Mouse (Mus musculus): ENCODE data around the gene Isyna1. TPM values are rescaled to one million over a fixed set of nuclear protein-coding genes. Genes with fewer than 3 reads are reported as not detected.

Isyna1 gene
- 127 and 133 TPM in 2 replicates for polyA plus RNA-seq (2015; fragmentation: Nextera tagmentation; extraction: Ambion mirVana)

- peak within 1 kb of the TSS; percentile 52 for H3K9ac ChIP-seq
- no peaks in the 10 kb centered on the region for H3K9me3 ChIP-seq
- H3K4me1 ChIP-seq, result peaks cover 46% of the 10 kb centered on the region
- H3K4me2 ChIP-seq, result peak within 1 kb of the TSS; percentile 99
- peak within 1 kb of the TSS; percentile 65 for H3K4me3 ChIP-seq (replicated peaks)
- no peaks in the 10 kb centered on the region for H3K27me3 ChIP-seq (replicated peaks)
- H3K27ac ChIP-seq, result peak within 1 kb of the TSS; percentile 81
- 0% methylated on average over 39 of the region's 40 CpGs for WGBS
- H3K36me3 ChIP-seq, result peaks cover 17% of the 10 kb centered on the region
- peak; percentile 89 for ATAC-seq (ENCODE audit: insufficient read depth, low FRiP score, low read depth)
Measured at GRCm38 (mm10) chr8:70593961-70594609, at the start of gene Isyna1. TSS of gene Isyna1 (plus strand) at chr8:70594373.

GRCm38 (mm10) chr8:70546412-70546811 lies 47.8 kb upstream of the Isyna1 start:
- Histone ChIP-seq H3K36me3 (no peaks in the 10 kb centered on the region), H3K4me3 (replicated peaks) (no peak overlapping the region), H3K9me3 (no peaks in the 10 kb centered on the region), H3K27ac (no peak overlapping the region), H3K9ac (no peak overlapping the region), H3K4me1 (0 out of 2 replicates have a peak, but pooled peaks cover 8% of the 10 kb centered on the region), H3K4me2 (no peak overlapping the region), H3K27me3 (replicated peaks) (no peaks in the 10 kb centered on the region)
- 82% methylated on average over 4 of the region's 4 CpGs for WGBS
- ATAC-seq (ENCODE audit: insufficient read depth, low FRiP score, low read depth), result no peak

- Histone ChIP-seq H3K4me1 (peaks cover 16% of the 10 kb centered on the region; the same call in 1 of the 2 replicates), H3K27ac (no peak overlapping the region), H3K9ac (no peak overlapping the region), H3K9me3 (no peaks in the 10 kb centered on the region), H3K27me3 (replicated peaks) (no peaks in the 10 kb centered on the region), H3K36me3 (no peaks in the 10 kb centered on the region), H3K4me3 (replicated peaks) (no peak overlapping the region), H3K4me2 (no peak overlapping the region)
- no peak for ATAC-seq (ENCODE audit: insufficient read depth, low FRiP score, low read depth)
- 80% methylated on average over 6 of the region's 6 CpGs for WGBS
Measured at GRCm38 (mm10) chr8:70547762-70548161, 46.4 kb upstream of the Isyna1 start.

- H3K4me2 ChIP-seq, result no peak overlapping the region
- H3K4me3 ChIP-seq (replicated peaks), result no peak overlapping the region
- H3K27me3 ChIP-seq (replicated peaks), result no peaks in the 10 kb centered on the region
- no peak for ATAC-seq (ENCODE audit: insufficient read depth, low FRiP score, low read depth)
- H3K4me1 ChIP-seq, result peaks cover 27% of the 10 kb centered on the region
- WGBS, result 90% methylated on average over 10 of the region's 10 CpGs
- H3K36me3 ChIP-seq, result no peaks in the 10 kb centered on the region
- no peak overlapping the region for H3K9ac ChIP-seq
- H3K9me3 ChIP-seq, result no peaks in the 10 kb centered on the region
- no peak overlapping the region for H3K27ac ChIP-seq
Measured at GRCm38 (mm10) chr8:70549412-70550184, 44.6 kb upstream of the Isyna1 start.

- WGBS, result 47% methylated on average over 3 of the region's 3 CpGs
- Histone ChIP-seq H3K4me2 (no peak overlapping the region), H3K27me3 (replicated peaks) (no peaks in the 10 kb centered on the region), H3K9ac (no peak overlapping the region), H3K36me3 (no peaks in the 10 kb centered on the region), H3K9me3 (no peaks in the 10 kb centered on the region), H3K4me3 (replicated peaks) (no peak overlapping the region), H3K4me1 (peaks cover 24% of the 10 kb centered on the region), H3K27ac (no peak overlapping the region)
- ATAC-seq (ENCODE audit: insufficient read depth, low FRiP score, low read depth), result no peak
Measured at GRCm38 (mm10) chr8:70551558-70552161, 42.5 kb upstream of the Isyna1 start.

GRCm38 (mm10) chr8:70552836-70553235 lies 41.3 kb upstream of the Isyna1 start:
- H3K9ac ChIP-seq, result no peak overlapping the region
- H3K9me3 ChIP-seq, result no peaks in the 10 kb centered on the region
- H3K27ac ChIP-seq, result peak overlapping the region; percentile 51; the same call in 1 of the 2 replicates
- H3K4me1 ChIP-seq, result peaks cover 21% of the 10 kb centered on the region
- H3K4me3 ChIP-seq (replicated peaks), result no peak overlapping the region
- no peak overlapping the region for H3K4me2 ChIP-seq
- H3K36me3 ChIP-seq, result 0 out of 2 replicates have a peak, but pooled peaks cover 3% of the 10 kb centered on the region
- ATAC-seq (ENCODE audit: insufficient read depth, low FRiP score, low read depth), result no peak
- WGBS, result 40% methylated on average over 1 of the region's 1 CpGs
- no peaks in the 10 kb centered on the region for H3K27me3 ChIP-seq (replicated peaks)

GRCm38 (mm10) chr8:70553740-70554139 lies 40.4 kb upstream of the Isyna1 start:
- no peaks in the 10 kb centered on the region for H3K9me3 ChIP-seq
- H3K4me1 ChIP-seq, result peaks cover 29% of the 10 kb centered on the region
- no peaks in the 10 kb centered on the region for H3K27me3 ChIP-seq (replicated peaks)
- no peak overlapping the region for H3K9ac ChIP-seq
- H3K27ac ChIP-seq, result peak overlapping the region; percentile 51
- H3K4me2 ChIP-seq, result no peak overlapping the region
- 0 out of 2 replicates have a peak, but pooled peaks cover 3% of the 10 kb centered on the region for H3K36me3 ChIP-seq
- H3K4me3 ChIP-seq (replicated peaks), result no peak overlapping the region
- ATAC-seq (ENCODE audit: insufficient read depth, low FRiP score, low read depth), result no peak; the same call in 1 of the 2 replicates

GRCm38 (mm10) chr8:70555079-70555747 lies 39.0 kb upstream of the Isyna1 start:
- Histone ChIP-seq H3K4me2 (no peak overlapping the region), H3K4me1 (peaks cover 36% of the 10 kb centered on the region), H3K4me3 (replicated peaks) (no peak overlapping the region), H3K9me3 (no peaks in the 10 kb centered on the region), H3K27ac (no peak overlapping the region), H3K36me3 (0 out of 2 replicates have a peak, but pooled peaks cover 3% of the 10 kb centered on the region), H3K9ac (no peak overlapping the region), H3K27me3 (replicated peaks) (no peaks in the 10 kb centered on the region)
- WGBS, result 85% methylated on average over 4 of the region's 4 CpGs
- no peak for ATAC-seq (ENCODE audit: insufficient read depth, low FRiP score, low read depth)

GRCm38 (mm10) chr8:70558334-70558733 lies 35.8 kb upstream of the Isyna1 start:
- Histone ChIP-seq H3K9ac (no peak overlapping the region), H3K4me2 (no peak overlapping the region), H3K4me3 (replicated peaks) (no peak overlapping the region), H3K27ac (no peak overlapping the region), H3K4me1 (peaks cover 47% of the 10 kb centered on the region), H3K36me3 (0 out of 2 replicates have a peak, but pooled peaks cover 3% of the 10 kb centered on the region), H3K9me3 (no peaks in the 10 kb centered on the region), H3K27me3 (replicated peaks) (no peaks in the 10 kb centered on the region)
- ATAC-seq (ENCODE audit: insufficient read depth, low FRiP score, low read depth), result no peak
- 53% methylated on average over 4 of the region's 4 CpGs for WGBS

GRCm38 (mm10) chr8:70558983-70559382 lies 35.2 kb upstream of the Isyna1 start:
- Histone ChIP-seq H3K27ac (no peak overlapping the region), H3K4me1 (peaks cover 41% of the 10 kb centered on the region), H3K4me3 (replicated peaks) (no peak overlapping the region), H3K27me3 (replicated peaks) (no peaks in the 10 kb centered on the region), H3K9me3 (no peaks in the 10 kb centered on the region), H3K36me3 (0 out of 2 replicates have a peak, but pooled peaks cover 3% of the 10 kb centered on the region), H3K9ac (no peak overlapping the region), H3K4me2 (no peak overlapping the region)
- 77% methylated on average over 3 of the region's 3 CpGs for WGBS
- no peak for ATAC-seq (ENCODE audit: insufficient read depth, low FRiP score, low read depth)

GRCm38 (mm10) chr8:70560096-70560495 lies 34.1 kb upstream of the Isyna1 start:
- 72% methylated on average over 2 of the region's 2 CpGs for WGBS
- H3K4me1 ChIP-seq, result peaks cover 43% of the 10 kb centered on the region

More at GRCm38 (mm10) chr8:70560096-70560495, 34.1 kb upstream of the Isyna1 start:
- no peak overlapping the region for H3K9ac ChIP-seq
- no peak overlapping the region for H3K27ac ChIP-seq
- H3K9me3 ChIP-seq, result no peaks in the 10 kb centered on the region
- H3K4me2 ChIP-seq, result no peak overlapping the region
- H3K4me3 ChIP-seq (replicated peaks), result no peak overlapping the region
- no peak for ATAC-seq (ENCODE audit: insufficient read depth, low FRiP score, low read depth)
- H3K36me3 ChIP-seq, result 0 out of 2 replicates have a peak, but pooled peaks cover 3% of the 10 kb centered on the region
- H3K27me3 ChIP-seq (replicated peaks), result no peaks in the 10 kb centered on the region
